Mouse (Mus musculus) midbrain, embryonic 16.5 days (tissue): ENCODE data around the gene Crlf1. TPM values are rescaled to one million over a fixed set of nuclear protein-coding genes. Genes with fewer than 3 reads are reported as not detected.

Experiments
- polyA plus RNA-seq: library from polyadenylated mRNA; unstranded; fragments of >200 nt; fragmentation: Nextera tagmentation; extraction: Ambion mirVana; gene quantifications from 2 replicates; pipeline ENCODE4 v1.2.1, GENCODE M21; 2015

Gene Crlf1
- polyA plus RNA-seq, 1 experiment from 2014 or later, result 6.3 TPM

Other genes starting within 250 kb of the Crlf1 start
- 26.3 and 29.9 TPM in 2 replicates for gene Homer3, start 210.3 kb upstream of the Crlf1 start, polyA plus RNA-seq
- gene Ddx49, start 190.7 kb upstream of the Crlf1 start, polyA plus RNA-seq, result 40.3 and 45.0 TPM in 2 replicates
- 261 and 268 TPM in 2 replicates for gene Cope, start 190.6 kb upstream of the Crlf1 start, polyA plus RNA-seq
- 40.3 and 42.1 TPM in 2 replicates for gene Cers1, start 177.4 kb upstream of the Crlf1 start, polyA plus RNA-seq
- 2.5 and 7.0 TPM in 2 replicates for gene Gdf1, start 163.3 kb upstream of the Crlf1 start, polyA plus RNA-seq
- gene Upf1, start 139.9 kb upstream of the Crlf1 start, polyA plus RNA-seq, result 11.3 and 11.6 TPM in 2 replicates
- 0.36 and 0.47 TPM in 2 replicates for gene Comp, start 119.6 kb upstream of the Crlf1 start, polyA plus RNA-seq
- 53.4 and 56.3 TPM in 2 replicates for gene Crtc1, start 53.6 kb upstream of the Crlf1 start, polyA plus RNA-seq
- 31.0 and 32.4 TPM in 2 replicates for gene Klhl26, start 16.2 kb upstream of the Crlf1 start, polyA plus RNA-seq
- gene Tmem59l, start 5.8 kb upstream of the Crlf1 start, polyA plus RNA-seq, result 121 and 151 TPM in 2 replicates
- gene Rex1bd, start 13.6 kb downstream of the Crlf1 start, polyA plus RNA-seq, result 163 and 185 TPM in 2 replicates
- 584 and 621 TPM in 2 replicates for gene Uba52, start 17.6 kb downstream of the Crlf1 start, polyA plus RNA-seq
- gene Fkbp8, start 34.6 kb downstream of the Crlf1 start, polyA plus RNA-seq, result 406 and 425 TPM in 2 replicates
- gene Kxd1, start 34.8 kb downstream of the Crlf1 start, polyA plus RNA-seq, result 43.1 and 43.3 TPM in 2 replicates
- gene Ell, start 46.3 kb downstream of the Crlf1 start, polyA plus RNA-seq, result 16.7 and 19.2 TPM in 2 replicates
- 155 and 171 TPM in 2 replicates for gene Isyna1, start 101.2 kb downstream of the Crlf1 start, polyA plus RNA-seq
- 151 and 173 TPM in 2 replicates for gene Ssbp4, start 115.7 kb downstream of the Crlf1 start, polyA plus RNA-seq
- 0.64 and 0.97 TPM in 2 replicates for gene Lrrc25, start 123.0 kb downstream of the Crlf1 start, polyA plus RNA-seq
- gene Gdf15, start 139.3 kb downstream of the Crlf1 start, polyA plus RNA-seq, result 0.35 and 0.39 TPM in 2 replicates
- 67.2 and 69.7 TPM in 2 replicates for gene Pgpep1, start 167.2 kb downstream of the Crlf1 start, polyA plus RNA-seq
- 137 and 143 TPM in 2 replicates for gene Lsm4, start 180.1 kb downstream of the Crlf1 start, polyA plus RNA-seq
- 60.4 and 67.9 TPM in 2 replicates for gene Jund, start 205.8 kb downstream of the Crlf1 start, polyA plus RNA-seq
- 0.06 TPM in 1 of 2 replicates, not detected in the other for gene Iqcn, start 210.3 kb downstream of the Crlf1 start, polyA plus RNA-seq
- not detected in 2 replicates for gene Gm3336, start 225.4 kb downstream of the Crlf1 start, polyA plus RNA-seq
- 0.11 and 0.23 TPM in 2 replicates for gene Pde4c, start 230.6 kb downstream of the Crlf1 start, polyA plus RNA-seq